Mouse (Mus musculus) CH12.LX (cell line): ENCODE measurements around the gene Capn11. TPM values are rescaled to one million over a fixed set of nuclear protein-coding genes. Genes with fewer than 3 reads are reported as not detected.

Experiments used
- DNase-seq: peaks from one replicate; pipeline ENCODE4 v3.0.0-alpha.2; 2013; ENCODE audit errors: extremely low read depth
- H3K27ac ChIP-seq: 2 replicates; pipeline ENCODE4 v1.5.1; 2012; ENCODE audit warnings: low read depth, mild to moderate bottlenecking, control low read depth, moderate library complexity; ENCODE audit not compliant: insufficient read depth
- H3K27me3 ChIP-seq: replicated peaks from 2 replicates; pipeline ENCODE3; 2012; ENCODE audit warnings: inconsistent platforms
- H3K36me3 ChIP-seq, 2 experiments: replicated peaks in 1 of 2; 2 replicates each; pipeline versions ENCODE3 to v1.6.1; 2012; ENCODE audit warnings: inconsistent platforms in 1 of 2, low read length in 1 of 2, mild to moderate bottlenecking in 1 of 2, mixed read lengths in 1 of 2, moderate library complexity in 1 of 2; ENCODE audit not compliant: control insufficient read depth in 1 of 2, insufficient read depth in 1 of 2
- H3K4me1 ChIP-seq, 2 experiments: 2 replicates each; pipeline ENCODE4 v1.6.1; 2012; ENCODE audit warnings: inconsistent platforms in 1 of 2, moderate library complexity in 1 of 2; ENCODE audit not compliant: insufficient read depth in 2 of 2, control insufficient read depth in 1 of 2
- H3K4me2 ChIP-seq: 2 replicates; pipeline ENCODE4 v1.6.1; 2012; ENCODE audit warnings: low read depth, mild to moderate bottlenecking, control low read depth; ENCODE audit not compliant: poor library complexity, insufficient read depth, severe bottlenecking
- H3K4me3 ChIP-seq, 3 experiments: fragments of 150-350 bp in 1 of 3; sonication (generic) in 1 of 3; replicated peaks in 1 of 3; 2 replicates each; pipeline versions ENCODE3 to v1.5.1; 2011 to 2012; ENCODE audit warnings: low read depth in 2 of 3, low read length in 2 of 3, mild to moderate bottlenecking in 2 of 3, moderate library complexity in 2 of 3, control low read depth in 1 of 3, improper control_type of control experiment in 1 of 3, inconsistent platforms in 1 of 3, mixed read lengths in 1 of 3; ENCODE audit not compliant: poor library complexity in 1 of 3
- H3K79me2 ChIP-seq: replicated peaks from 2 replicates; pipeline ENCODE4 v1.6.1; 2012; ENCODE audit warnings: mild to moderate bottlenecking, moderate library complexity; ENCODE audit not compliant: control insufficient read depth, poor library complexity, insufficient read depth, severe bottlenecking; ENCODE audit errors: extremely low read depth
- H3K9ac ChIP-seq: 2 replicates; pipeline ENCODE4 v1.6.1; 2012; ENCODE audit warnings: low read depth, mild to moderate bottlenecking, control low read depth, moderate library complexity; ENCODE audit not compliant: insufficient read depth
- H3K9me3 ChIP-seq: replicated peaks from 2 replicates; pipeline ENCODE3; 2012; ENCODE audit warnings: low read length, inconsistent platforms, mixed read lengths
- CHD1 ChIP-seq: IDR thresholded peaks from 2 replicates; pipeline ENCODE4 v1.6.1; 2012; ENCODE audit warnings: low read depth, low read length, improper control_type of control experiment, inconsistent platforms
- CTCF ChIP-seq, 2 experiments: IDR thresholded peaks in 1 of 2; conservative IDR thresholded peaks in 1 of 2; 2 replicates each; pipeline ENCODE4 v1.5.1; 2011 to 2012; ENCODE audit warnings: low read depth in 2 of 2, low read length in 2 of 2, improper control_type of control experiment in 1 of 2, inconsistent platforms in 1 of 2, mild to moderate bottlenecking in 1 of 2, moderate library complexity in 1 of 2
- E2F4 ChIP-seq: IDR thresholded peaks from 2 replicates; pipeline ENCODE4 v1.6.1; 2011; ENCODE audit warnings: low read depth, low read length, improper control_type of control experiment; ENCODE audit not compliant: insufficient replicate concordance
- GABPA ChIP-seq: IDR thresholded peaks from 2 replicates; pipeline ENCODE4 v1.6.1; 2012; ENCODE audit warnings: low read depth, low read length, improper control_type of control experiment, inconsistent platforms; ENCODE audit not compliant: insufficient replicate concordance
- MAFK ChIP-seq: IDR thresholded peaks from 2 replicates; pipeline ENCODE4 v1.6.1; 2011; ENCODE audit warnings: low read length, improper control_type of control experiment; ENCODE audit not compliant: insufficient replicate concordance
- MAX ChIP-seq: IDR thresholded peaks from 2 replicates; pipeline ENCODE4 v1.6.1; 2011; ENCODE audit warnings: low read length, improper control_type of control experiment
- MXI1 ChIP-seq: IDR thresholded peaks from 2 replicates; pipeline ENCODE4 v1.6.1; 2011; ENCODE audit warnings: mild to moderate bottlenecking, low read depth, low read length, improper control_type of control experiment
- NRF1 ChIP-seq: IDR thresholded peaks from 2 replicates; pipeline ENCODE4 v1.6.1; 2014; ENCODE audit warnings: low read depth, mild to moderate bottlenecking, inconsistent platforms, low read length, improper control_type of control experiment, moderate library complexity
- PAX5 ChIP-seq: IDR thresholded peaks from 2 replicates; pipeline ENCODE4 v1.6.1; 2012; ENCODE audit warnings: low read length, inconsistent platforms, mixed read lengths
- POLR2AphosphoS2 ChIP-seq: IDR thresholded peaks from 2 replicates; pipeline ENCODE4 v1.6.1; 2011; ENCODE audit warnings: low read depth, low read length, improper control_type of control experiment
- RAD21 ChIP-seq: IDR thresholded peaks from 2 replicates; pipeline ENCODE4 v1.6.1; 2011; ENCODE audit warnings: low read depth, mild to moderate bottlenecking, low read length, improper control_type of control experiment, moderate library complexity
- SMC3 ChIP-seq: IDR thresholded peaks from 2 replicates; pipeline ENCODE4 v1.6.1; 2011; ENCODE audit warnings: low read depth, low read length, improper control_type of control experiment
- TBP ChIP-seq: conservative IDR thresholded peaks from 2 replicates; pipeline ENCODE4 v1.6.1; 2011; ENCODE audit warnings: low read depth, low read length, improper control_type of control experiment
- USF1 ChIP-seq: IDR thresholded peaks from 2 replicates; pipeline ENCODE4 v1.6.1; 2014; ENCODE audit warnings: low read depth, mild to moderate bottlenecking, inconsistent platforms, low read length, improper control_type of control experiment
- ZC3H11A ChIP-seq: IDR thresholded peaks from 2 replicates; pipeline ENCODE4 v1.6.1; 2012; ENCODE audit warnings: low read depth, mild to moderate bottlenecking, inconsistent platforms, low read length, improper control_type of control experiment
- ZMIZ1 ChIP-seq: IDR thresholded peaks from 2 replicates; pipeline ENCODE4 v1.6.1; 2012; ENCODE audit warnings: low read depth, mild to moderate bottlenecking, inconsistent platforms, low read length, improper control_type of control experiment
- dilution Hi-C: fragments of 300-500 bp; cut with MboI; formaldehyde crosslinking; loops from 2 replicates; pipeline ENCODE4 v1.14.3; 2020; ENCODE audit warnings: low sequenced_read_pairs; ENCODE audit not compliant: extremely low pct_unique_long_range_greater_than_20kb, extremely low pct_ligation_motif_present
- in situ Hi-C: fragments of 300-500 bp; cut with MboI; formaldehyde crosslinking; loops from 3 replicates; pipeline ENCODE4 v1.14.3; 2019; ENCODE audit warnings: low sequenced_read_pairs, low pct_ligation_motif_present, low pct_unique_long_range_greater_than_20kb, mixed read lengths
- polyA plus RNA-seq: library from polyadenylated mRNA; unstranded; fragments of >175 nt; gene quantifications from 2 replicates; pipeline ENCODE4 v1.2.1, GENCODE M21; 2012; ENCODE audit warnings: low read depth; ENCODE audit not compliant: insufficient read length
- total RNA-seq, 2 experiments: library from RNA; depleted of rRNA; stranded (reverse); fragments of 300-350 nt in 1 of 2; fragments of >200 nt in 1 of 2; gene quantifications; 2 replicates each; pipeline ENCODE4 v1.2.3; 2012 to 2014

Capn11 gene
- total and polyA plus RNA-seq, 3 experiments: 0.09 TPM; not detected in 2

DNA sequence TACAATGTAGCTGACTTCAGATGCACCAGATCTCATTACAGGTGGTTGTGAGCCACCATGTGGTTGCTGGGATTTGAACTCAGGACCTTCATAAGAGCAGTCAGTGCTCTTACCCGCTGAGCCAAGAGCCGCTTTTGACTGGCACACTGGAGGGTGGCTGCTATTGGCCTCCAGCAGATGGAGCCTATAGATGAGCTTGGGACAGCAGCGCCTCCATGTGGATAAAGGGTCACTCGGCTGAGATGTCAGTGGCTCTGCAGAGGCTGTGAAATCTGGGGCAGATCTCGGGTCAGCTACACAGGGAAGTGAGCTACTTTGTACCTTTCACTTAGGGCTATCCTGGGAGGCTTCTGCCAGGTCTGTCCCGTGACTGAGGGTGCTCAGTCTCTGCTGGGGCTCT lies 3.3 kb downstream of the Capn11 start:
- peaks cover 0 to 4% of the 10 kb centered on the region in 2 experiments for H3K36me3 ChIP-seq
- H3K79me2 ChIP-seq: no peaks in the 10 kb centered on the region
- H3K4me1 ChIP-seq: no peaks in the 10 kb centered on the region
- H3K27me3 ChIP-seq: peaks cover 1% of the 10 kb centered on the region
- no peaks in the 10 kb centered on the region for H3K9me3 ChIP-seq
- H3K4me3 ChIP-seq: no peak overlapping the region
- no peak overlapping the region for H3K4me2 ChIP-seq
- H3K27ac ChIP-seq: no peak overlapping the region
- DNase-seq: peak; percentile 47
- in situ Hi-C loops: loop anchor here (25.0 kb wide), 1 partner anchor 169 kb away; the partner anchor contains the start of gene Spats1
- TF ChIP-seq CTCF (conservative IDR thresholded peaks at IDR 0.05 in 1 of 2, IDR thresholded peaks at IDR 0.05 in 1 of 2; ENCODE audit: low read depth in 2 of 2, low read length in 2 of 2) (peak in 1 of 2 experiments; percentile 79; a peak in 2 of 4 replicates), TBP (0 out of 2 replicates have a peak, but pooled peaks have one; percentile 34), RAD21 (peak; percentile 46), ZC3H11A (no peak), USF1 (no peak), SMC3 (peak; percentile 52)
- H3K9ac ChIP-seq: no peak overlapping the region
- dilution Hi-C loops: no loop called here

DNA sequence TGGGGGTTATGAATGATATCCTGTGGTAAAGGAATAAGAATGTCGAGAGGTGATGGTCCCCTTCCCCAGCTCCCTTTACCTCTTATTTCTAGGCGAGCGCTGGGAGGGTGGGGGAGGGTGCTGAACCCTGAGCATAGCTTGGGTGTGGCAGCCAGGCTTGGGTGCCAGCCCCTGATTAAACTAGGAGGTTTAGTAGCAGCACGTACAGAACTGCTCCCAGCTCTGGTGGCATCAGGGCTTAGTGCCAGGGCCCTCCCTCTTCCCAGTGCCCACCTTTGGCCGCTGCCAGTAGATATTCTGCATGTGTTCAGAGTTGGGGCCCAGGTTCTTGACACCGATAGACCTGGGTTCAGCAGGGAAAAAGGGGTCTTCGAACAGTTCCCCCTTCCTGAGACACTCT lies 5.9 kb downstream of the Capn11 start:
- Histone ChIP-seq H3K27me3 (peaks cover 1% of the 10 kb centered on the region), H3K9ac (no peak overlapping the region), H3K79me2 (no peaks in the 10 kb centered on the region), H3K4me2 (no peak overlapping the region), H3K27ac (no peak overlapping the region), H3K4me1 (no peaks in the 10 kb centered on the region), H3K4me3 (no peak overlapping the region), H3K36me3 (no peaks in the 10 kb centered on the region), H3K9me3 (no peaks in the 10 kb centered on the region)
- in situ Hi-C loops (loop anchor here (25.0 kb wide), 1 partner anchor 166 kb away; the partner anchor contains the start of gene Spats1), dilution Hi-C loops (no loop called here)
- no peak for TF ChIP-seq MAX
- TF ChIP-seq GABPA: no peak
- no peak for TF ChIP-seq ZMIZ1
- TF ChIP-seq POLR2AphosphoS2: no peak
- TF ChIP-seq CHD1: no peak
- TF ChIP-seq MAFK: no peak
- TF ChIP-seq TBP: no peak
- TF ChIP-seq MXI1: no peak
- no peak for TF ChIP-seq NRF1
- TF ChIP-seq PAX5: no peak
- no peak for DNase-seq

DNA sequence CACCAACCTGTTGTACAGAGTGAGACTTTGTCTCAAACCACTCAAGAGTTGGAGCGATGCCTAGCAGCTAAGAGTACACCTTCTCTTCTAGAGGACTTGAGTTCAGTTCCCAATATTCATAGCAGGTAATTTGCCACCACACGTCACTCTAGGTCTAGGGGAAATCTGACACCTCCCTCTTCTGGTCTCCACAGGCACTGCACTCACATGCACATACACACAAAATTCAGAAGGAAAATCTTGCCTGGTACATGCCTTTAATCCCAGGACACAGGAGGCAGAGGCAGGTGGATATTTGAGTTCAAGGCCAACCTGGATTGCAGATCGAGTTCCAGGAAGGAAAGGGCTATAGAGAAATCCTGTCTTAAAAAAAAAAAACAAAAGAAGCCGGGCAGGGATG lies 14.9 kb downstream of the Capn11 start:
- no peaks in the 10 kb centered on the region for H3K79me2 ChIP-seq
- H3K4me2 ChIP-seq: no peak overlapping the region
- H3K4me1 ChIP-seq: peaks cover 4 to 7% of the 10 kb centered on the region in 2 experiments
- no peak overlapping the region for H3K9ac ChIP-seq
- peaks cover 4% of the 10 kb centered on the region for H3K9me3 ChIP-seq
- in situ Hi-C loops (no loop called here), dilution Hi-C loops (no loop called here)
- DNase-seq: no peak
- TF ChIP-seq CTCF (conservative IDR thresholded peaks at IDR 0.05 in 1 of 2, IDR thresholded peaks at IDR 0.05 in 1 of 2; ENCODE audit: low read depth in 2 of 2, low read length in 2 of 2) (peak in 1 of 2 experiments; percentile 26; a peak in 2 of 4 replicates), E2F4 (no peak)
- no peaks in the 10 kb centered on the region for H3K36me3 ChIP-seq
- H3K27me3 ChIP-seq: no peaks in the 10 kb centered on the region
- no peak overlapping the region for H3K27ac ChIP-seq
- H3K4me3 ChIP-seq: no peak overlapping the region
